Mouse (Mus musculus) hindbrain, postnatal 0 days (tissue): Measurements from ENCODE around the gene Lin7c. TPM values are rescaled to one million over a fixed set of nuclear protein-coding genes. Genes with fewer than 3 reads are reported as not detected.
A peak's percentile ranks its signal among the peaks of the same experiment; 100 is the strongest.

Source experiments
- ATAC-seq: fragments of 200-750 bp; cut with Nextera tagmentation; 2 replicates; pipeline ENCODE4 v1.8.0; 2017; ENCODE audit warnings: mild to moderate bottlenecking, moderate TSS enrichment, moderate library complexity
- DNase-seq: peaks from one replicate; pipeline ENCODE4 v3.0.0-alpha.2; 2015; ENCODE audit warnings: low spot score
- H3K27ac ChIP-seq: fragments of 300-500 bp; sonication (generic); 2 replicates; pipeline ENCODE4 v1.5.1; 2014; ENCODE audit warnings: mild to moderate bottlenecking
- H3K27me3 ChIP-seq: fragments of 300-500 bp; sonication (generic); 2 replicates; pipeline ENCODE4 v1.6.1; 2014; ENCODE audit warnings: low read length, mixed read lengths; ENCODE audit not compliant: insufficient read depth
- H3K36me3 ChIP-seq: fragments of 300-500 bp; sonication (generic); 2 replicates; pipeline ENCODE4 v1.6.1; 2014; ENCODE audit warnings: low read length, mixed read lengths; ENCODE audit not compliant: insufficient read depth
- H3K4me1 ChIP-seq: fragments of 300-500 bp; sonication (generic); 2 replicates; pipeline ENCODE4 v1.6.1; 2014; ENCODE audit warnings: antibody characterized with exemption, low read length, mixed read lengths; ENCODE audit not compliant: insufficient read depth
- H3K4me2 ChIP-seq: fragments of 300-500 bp; sonication (generic); 2 replicates; pipeline ENCODE4 v1.6.1; 2014; ENCODE audit warnings: low read depth, mild to moderate bottlenecking, low read length, moderate library complexity, mixed read lengths
- H3K4me3 ChIP-seq: fragments of 300-500 bp; sonication (generic); 2 replicates; pipeline ENCODE4 v1.5.1; 2014; ENCODE audit warnings: low read length
- H3K9ac ChIP-seq: fragments of 300-500 bp; sonication (generic); replicated peaks from 2 replicates; pipeline ENCODE4 v1.6.1; 2014; ENCODE audit warnings: mild to moderate bottlenecking, low read length, moderate library complexity, mixed read lengths
- H3K9me3 ChIP-seq: fragments of 300-500 bp; sonication (generic); 2 replicates; pipeline ENCODE4 v1.6.1; 2016; ENCODE audit warnings: low read length, mixed read lengths
- CTCF ChIP-seq: IDR thresholded peaks from 2 replicates; pipeline ENCODE4 v1.5.1; 2016; ENCODE audit warnings: antibody characterized with exemption, control low read depth, low read depth
- WGBS: fragments of 180-500 bp; shearing (Covaris S2); extraction: QIAGEN DNeasy Blood & Tissue Kit; methylation state at CpG from one replicate; pipeline ENCODE4 v1.1.7; 2014; 5-methylcytosine and 5-hydroxymethylcytosine counted together
- polyA plus RNA-seq: library from polyadenylated mRNA; unstranded; fragments of >200 nt; fragmentation: Nextera tagmentation; extraction: Ambion mirVana; gene quantifications from 2 replicates; pipeline ENCODE4 v1.2.1, GENCODE M21; 2015
- total RNA-seq: library from RNA; depleted of rRNA; stranded (reverse); fragments of >200 nt; gene quantifications from 2 replicates; pipeline ENCODE4 v1.2.3, GENCODE M21; 2014

Lin7c gene
- total and polyA plus RNA-seq, 2 experiments from 2014 or later: 147 to 158 TPM

DNA sequence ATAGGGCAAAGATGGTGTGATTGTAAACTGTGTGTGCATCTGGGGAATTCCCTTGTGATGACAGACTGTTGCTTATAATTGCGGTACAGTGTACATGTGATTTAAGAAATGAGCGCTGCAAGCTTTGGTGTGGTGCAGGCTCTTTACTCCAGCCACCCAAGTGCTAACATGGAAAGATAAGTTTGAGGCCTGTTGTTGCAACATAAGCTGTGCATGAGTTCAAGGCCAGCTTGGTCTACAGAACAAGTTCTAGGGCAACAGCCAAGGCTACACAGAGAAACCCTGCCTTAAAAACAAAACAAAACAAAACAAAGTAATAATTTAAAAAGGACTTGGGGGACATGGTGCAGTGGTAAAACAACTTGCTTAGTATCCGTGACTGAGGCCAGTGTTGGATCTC lies 44.5 kb downstream of the Lin7c start:
- no peak overlapping the region for H3K27ac ChIP-seq
- ATAC-seq: no peak
- H3K9ac ChIP-seq: no peak overlapping the region
- no peaks in the 10 kb centered on the region for H3K27me3 ChIP-seq
- H3K4me1 ChIP-seq: no peaks in the 10 kb centered on the region
- H3K4me2 ChIP-seq: no peak overlapping the region
- DNase-seq: no peak
- no peak for TF ChIP-seq CTCF
- no peaks in the 10 kb centered on the region for H3K9me3 ChIP-seq
- 96% methylated on average over 3 of the region's 3 CpGs for WGBS
- H3K4me3 ChIP-seq: no peak overlapping the region
- H3K36me3 ChIP-seq: no peaks in the 10 kb centered on the region

DNA sequence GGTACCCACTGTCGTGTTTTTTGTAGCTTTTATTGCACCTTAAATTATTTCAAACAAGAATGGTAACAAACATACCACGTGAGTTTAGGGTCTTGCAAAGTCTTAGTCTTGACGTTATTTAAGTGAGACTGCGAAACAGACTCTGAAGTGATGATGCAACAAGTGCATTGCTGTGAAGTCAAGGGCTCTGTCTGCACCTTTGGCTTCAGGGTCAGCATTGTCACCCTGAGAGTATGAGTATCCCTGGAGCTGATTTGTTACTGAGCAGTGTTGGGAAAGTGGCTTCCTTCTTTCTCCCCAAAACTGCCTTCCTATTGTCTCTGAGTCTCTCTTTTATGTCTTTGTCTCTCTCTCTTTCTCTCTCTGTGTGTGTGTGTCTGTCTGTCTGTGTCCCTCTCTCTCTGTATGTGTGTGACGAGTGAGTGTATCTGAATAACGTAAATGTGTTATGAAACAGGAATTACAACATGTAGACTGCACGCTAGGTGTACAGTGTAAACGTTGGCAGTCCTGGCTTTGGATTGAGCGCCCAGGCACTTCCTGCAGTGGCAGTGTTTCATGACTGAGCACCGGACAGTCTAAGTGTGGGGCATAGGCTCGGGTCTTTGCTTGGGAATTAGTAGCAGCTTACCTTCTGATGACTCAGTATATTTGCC lies 45.2 kb downstream of the Lin7c start:
- no peaks in the 10 kb centered on the region for H3K27me3 ChIP-seq
- no peak overlapping the region for H3K4me3 ChIP-seq
- no peaks in the 10 kb centered on the region for H3K9me3 ChIP-seq
- H3K27ac ChIP-seq: no peak overlapping the region
- DNase-seq: no peak
- no peak for ATAC-seq
- no peak overlapping the region for H3K9ac ChIP-seq
- H3K4me2 ChIP-seq: no peak overlapping the region
- WGBS: 65% methylated on average over 11 of the region's 11 CpGs
- H3K36me3 ChIP-seq: no peaks in the 10 kb centered on the region
- H3K4me1 ChIP-seq: no peaks in the 10 kb centered on the region
- TF ChIP-seq CTCF: no peak

DNA sequence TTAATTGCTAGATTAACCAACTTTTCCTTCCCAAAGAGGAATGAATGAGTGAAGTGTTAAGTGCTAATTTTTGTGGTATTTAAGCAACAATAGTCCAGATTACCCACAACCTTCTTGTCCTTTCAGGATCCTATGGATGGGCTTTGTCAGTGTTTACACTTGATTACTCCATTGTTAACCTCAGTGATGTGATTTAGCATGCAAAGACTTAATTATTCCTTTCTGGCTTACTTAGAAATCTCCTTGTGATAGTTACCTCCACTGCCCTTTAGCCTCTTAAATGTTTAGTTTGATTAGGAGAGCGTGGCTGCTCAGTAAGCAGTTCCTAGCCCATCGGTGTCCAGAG lies 45.7 kb downstream of the Lin7c start:
- Histone ChIP-seq H3K4me1 (no peaks in the 10 kb centered on the region), H3K9me3 (no peaks in the 10 kb centered on the region), H3K27me3 (no peaks in the 10 kb centered on the region), H3K4me3 (no peak overlapping the region), H3K27ac (no peak overlapping the region), H3K36me3 (no peaks in the 10 kb centered on the region), H3K9ac (no peak overlapping the region), H3K4me2 (no peak overlapping the region)
- no peak for ATAC-seq
- TF ChIP-seq CTCF: no peak
- DNase-seq: no peak
- 48% methylated on average over 2 of the region's 2 CpGs for WGBS

DNA sequence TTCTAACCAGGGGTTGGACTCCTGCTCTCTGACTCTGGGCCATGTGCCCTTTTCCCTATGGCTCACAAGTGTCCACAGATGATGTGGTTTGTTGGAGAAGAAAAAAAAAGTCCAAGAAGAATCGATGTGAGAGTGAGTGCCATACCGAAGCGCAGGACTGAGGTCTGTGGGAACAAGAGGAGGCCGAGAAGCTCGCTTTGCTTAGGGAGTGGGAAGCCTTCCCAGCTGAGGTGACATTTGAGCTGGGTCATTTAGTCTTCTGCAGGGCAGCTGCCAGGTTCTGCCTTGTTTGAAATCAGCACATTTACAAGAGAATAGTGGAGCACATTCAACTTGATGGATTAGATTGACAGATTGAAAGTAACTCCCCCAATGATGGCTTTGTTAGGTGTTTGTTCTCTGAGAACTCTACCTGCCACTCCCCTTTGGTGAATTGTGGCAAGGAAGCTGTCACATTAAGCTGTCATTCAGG lies 51.4 kb downstream of the Lin7c start:
- H3K4me3 ChIP-seq: no peak overlapping the region
- H3K36me3 ChIP-seq: no peaks in the 10 kb centered on the region
- no peaks in the 10 kb centered on the region for H3K27me3 ChIP-seq
- no peak overlapping the region for H3K4me2 ChIP-seq
- 24% methylated on average over 5 of the region's 5 CpGs for WGBS
- no peak for TF ChIP-seq CTCF
- no peak for DNase-seq
- peaks cover 9% of the 10 kb centered on the region; the same call in 1 of the 2 replicates for H3K4me1 ChIP-seq
- H3K9ac ChIP-seq: no peak overlapping the region
- no peaks in the 10 kb centered on the region for H3K9me3 ChIP-seq
- peak overlapping the region; percentile 26; the same call in 1 of the 2 replicates for H3K27ac ChIP-seq
- peak; percentile 36; the same call in 1 of the 2 replicates for ATAC-seq

DNA sequence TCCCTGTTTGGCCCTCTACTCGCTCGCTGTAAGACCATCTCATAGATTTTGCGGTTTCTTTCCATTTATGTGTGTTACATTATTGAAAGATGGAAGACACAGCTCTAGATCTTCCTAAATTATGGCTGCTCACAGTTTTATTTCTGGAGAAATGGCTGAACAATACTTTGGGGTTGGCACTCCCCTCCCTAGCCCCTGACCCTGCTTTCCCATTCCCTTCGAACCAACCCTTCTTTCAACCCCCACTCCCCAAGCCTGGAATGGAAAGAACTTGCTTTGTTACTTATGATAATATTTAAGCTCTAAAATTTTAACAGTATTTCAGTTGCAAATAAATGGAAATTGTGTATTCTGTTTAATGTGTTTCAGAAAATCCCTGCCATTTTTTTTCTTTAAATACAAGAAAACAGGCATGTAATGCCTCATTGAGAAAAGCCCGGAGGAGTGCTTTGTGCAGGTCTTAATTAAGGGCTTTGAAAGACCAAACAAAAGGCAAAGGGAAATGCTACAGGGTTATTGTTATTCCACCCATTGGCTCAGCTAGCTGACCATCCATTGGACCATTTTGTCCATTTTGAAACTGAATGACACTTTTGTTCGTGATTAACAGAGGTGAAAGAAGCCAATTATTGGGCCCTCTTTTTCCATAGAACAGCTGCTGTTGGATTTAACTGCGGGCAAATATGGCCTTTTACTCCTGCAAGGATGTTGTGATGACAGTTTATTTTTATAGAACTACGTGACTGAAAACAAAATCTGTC lies 52.3 kb downstream of the Lin7c start:
- H3K36me3 ChIP-seq: no peaks in the 10 kb centered on the region
- H3K27ac ChIP-seq: no peak overlapping the region; the same call in 1 of the 2 replicates
- no peaks in the 10 kb centered on the region for H3K27me3 ChIP-seq
- ATAC-seq (peak; percentile 46; the same call in 1 of the 2 replicates), DNase-seq (peak; percentile 35)
- no peaks in the 10 kb centered on the region for H3K9me3 ChIP-seq
- 36% methylated on average over 8 of the region's 8 CpGs for whole genome bisulfite sequencing
- H3K4me1 ChIP-seq: peaks cover 9% of the 10 kb centered on the region; the same call in 1 of the 2 replicates
- H3K4me3 ChIP-seq: no peak overlapping the region
- H3K4me2 ChIP-seq: 0 out of 2 replicates have a peak overlapping the region, but pooled peaks have one; percentile 7
- TF ChIP-seq CTCF: no peak
- no peak overlapping the region for H3K9ac ChIP-seq

DNA sequence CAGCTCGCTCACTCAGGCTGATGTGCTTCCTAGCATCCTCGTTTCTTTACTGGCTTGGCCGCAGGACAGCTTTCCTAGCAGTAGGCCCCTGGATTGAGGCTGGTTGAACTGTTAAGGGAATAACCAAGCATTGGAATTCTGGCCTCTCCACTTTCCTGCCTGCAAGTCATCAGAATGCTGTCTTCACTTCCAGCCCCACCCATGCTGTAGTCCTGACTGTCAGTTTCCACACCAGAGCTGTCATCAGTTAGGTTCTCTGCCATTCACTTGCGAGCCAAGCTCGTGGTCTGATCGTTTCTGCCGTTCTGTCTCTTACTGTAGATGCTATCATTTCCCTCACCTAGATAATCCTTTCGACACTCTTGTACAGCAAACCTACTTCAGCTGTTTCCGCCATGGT lies 54.3 kb downstream of the Lin7c start:
- no peaks in the 10 kb centered on the region for H3K9me3 ChIP-seq
- no peaks in the 10 kb centered on the region for H3K27me3 ChIP-seq
- peaks cover 9% of the 10 kb centered on the region; the same call in 1 of the 2 replicates for H3K4me1 ChIP-seq
- WGBS: 66% methylated on average over 9 of the region's 9 CpGs
- no peak for TF ChIP-seq CTCF
- ATAC-seq (no peak), DNase-seq (no peak)
- H3K4me3 ChIP-seq: no peak overlapping the region
- no peak overlapping the region for H3K27ac ChIP-seq
- no peak overlapping the region for H3K9ac ChIP-seq
- no peaks in the 10 kb centered on the region for H3K36me3 ChIP-seq
- H3K4me2 ChIP-seq: no peak overlapping the region
